Mouse (Mus musculus) heart, embryonic 16.5 days (tissue): ENCODE results near the gene C1qtnf7. TPM values are rescaled to one million over a fixed set of nuclear protein-coding genes. Genes with fewer than 3 reads are reported as not detected.

Source experiments
- ATAC-seq: fragments of 200-750 bp; cut with Nextera tagmentation; replicated peaks from 2 replicates; pipeline ENCODE4 v1.8.0; 2017; ENCODE audit warnings: moderate number of reproducible peaks; ENCODE audit not compliant: insufficient read depth, low FRiP score; ENCODE audit errors: extremely low read depth
- H3K27ac ChIP-seq: fragments of 300-500 bp; sonication (generic); 2 replicates; pipeline ENCODE4 v1.5.1; 2014; ENCODE audit warnings: mild to moderate bottlenecking, low read length, control low read depth, moderate library complexity
- H3K27me3 ChIP-seq: fragments of 300-500 bp; sonication (generic); 2 replicates; pipeline ENCODE4 v1.6.1; 2014; ENCODE audit warnings: low read length, mixed read lengths; ENCODE audit not compliant: control insufficient read depth, insufficient read depth
- H3K36me3 ChIP-seq: fragments of 300-500 bp; sonication (generic); 2 replicates; pipeline ENCODE4 v1.6.1; 2014; ENCODE audit not compliant: control insufficient read depth, insufficient read depth
- H3K4me1 ChIP-seq: fragments of 300-500 bp; sonication (generic); 2 replicates; pipeline ENCODE4 v1.6.1; 2014; ENCODE audit warnings: low read length, mixed read lengths; ENCODE audit not compliant: control insufficient read depth, insufficient read depth
- H3K4me2 ChIP-seq: fragments of 300-500 bp; sonication (generic); 2 replicates; pipeline ENCODE4 v1.6.1; 2014; ENCODE audit warnings: low read depth, mild to moderate bottlenecking, control low read depth, low read length
- H3K4me3 ChIP-seq: fragments of 300-500 bp; sonication (generic); 2 replicates; pipeline ENCODE4 v1.5.1; 2014; ENCODE audit warnings: mild to moderate bottlenecking, control low read depth, low read length
- H3K9ac ChIP-seq: fragments of 300-500 bp; sonication (generic); 2 replicates; pipeline ENCODE4 v1.6.1; 2014; ENCODE audit warnings: low read length, control low read depth
- H3K9me3 ChIP-seq: fragments of 300-500 bp; sonication (generic); replicated peaks from 2 replicates; pipeline ENCODE4 v1.6.1; 2016; ENCODE audit warnings: low read length; ENCODE audit not compliant: control insufficient read depth
- WGBS: fragments of 180-500 bp; shearing (Covaris S2); extraction: QIAGEN DNeasy Blood & Tissue Kit; methylation state at CpG from one replicate; pipeline ENCODE4 v1.1.7; 2014; 5-methylcytosine and 5-hydroxymethylcytosine counted together
- polyA plus RNA-seq: library from polyadenylated mRNA; unstranded; fragments of >200 nt; fragmentation: Nextera tagmentation; extraction: Ambion mirVana; gene quantifications from 2 replicates; pipeline ENCODE4 v1.2.1, GENCODE M21; 2015

The C1qtnf7 gene
- polyA plus RNA-seq, 1 experiment from 2014 or later: 6.5 TPM

- no peak overlapping the region for H3K4me2 ChIP-seq
- no peaks in the 10 kb centered on the region for H3K9me3 ChIP-seq
Observed at GRCm38 (mm10) chr5:43621575-43622299, 106.4 kb downstream of the C1qtnf7 start.

GRCm38 (mm10) chr5:43625407-43625806, 110.1 kb downstream of the C1qtnf7 start:
- H3K9ac ChIP-seq: no peak overlapping the region
- 76% methylated on average over 4 of the region's 4 CpGs for WGBS
- H3K36me3 ChIP-seq: no peaks in the 10 kb centered on the region
- ATAC-seq: no peak
- no peak overlapping the region for H3K4me3 ChIP-seq
- H3K27me3 ChIP-seq: no peaks in the 10 kb centered on the region
- H3K4me2 ChIP-seq: no peak overlapping the region
- no peak overlapping the region for H3K27ac ChIP-seq
- no peaks in the 10 kb centered on the region for H3K4me1 ChIP-seq
- no peaks in the 10 kb centered on the region for H3K9me3 ChIP-seq

More at GRCm38 (mm10) chr5:43621575-43622299, 106.4 kb downstream of the C1qtnf7 start:
- WGBS: 70% methylated on average over 7 of the region's 7 CpGs
- no peaks in the 10 kb centered on the region for H3K27me3 ChIP-seq
- H3K9ac ChIP-seq: no peak overlapping the region
- no peak for ATAC-seq
- no peak overlapping the region for H3K27ac ChIP-seq
- no peaks in the 10 kb centered on the region for H3K36me3 ChIP-seq
- no peaks in the 10 kb centered on the region for H3K4me1 ChIP-seq
- H3K4me3 ChIP-seq: no peak overlapping the region

- Histone ChIP-seq H3K9me3 (no peaks in the 10 kb centered on the region), H3K4me2 (no peak overlapping the region), H3K4me3 (no peak overlapping the region), H3K27ac (no peak overlapping the region), H3K9ac (no peak overlapping the region), H3K4me1 (no peaks in the 10 kb centered on the region), H3K36me3 (no peaks in the 10 kb centered on the region), H3K27me3 (no peaks in the 10 kb centered on the region)
- no peak for ATAC-seq
- 66% methylated on average over 5 of the region's 5 CpGs for WGBS
Observed at GRCm38 (mm10) chr5:43634071-43634601, 118.8 kb downstream of the C1qtnf7 start.

GRCm38 (mm10) chr5:43634602-43635081, 119.3 kb downstream of the C1qtnf7 start:
- no peak overlapping the region for H3K4me3 ChIP-seq
- H3K4me2 ChIP-seq: no peak overlapping the region
- no peaks in the 10 kb centered on the region for H3K27me3 ChIP-seq
- no peak overlapping the region for H3K27ac ChIP-seq
- H3K9me3 ChIP-seq: no peaks in the 10 kb centered on the region
- H3K36me3 ChIP-seq: no peaks in the 10 kb centered on the region
- no peak overlapping the region for H3K9ac ChIP-seq
- ATAC-seq: no peak
- H3K4me1 ChIP-seq: no peaks in the 10 kb centered on the region
- WGBS: 28% methylated on average over 9 of the region's 9 CpGs

- H3K9ac ChIP-seq: no peak overlapping the region
- H3K36me3 ChIP-seq: no peaks in the 10 kb centered on the region
- H3K4me1 ChIP-seq: no peaks in the 10 kb centered on the region
- H3K9me3 ChIP-seq: no peaks in the 10 kb centered on the region
- 70% methylated on average over 4 of the region's 4 CpGs for WGBS
- H3K4me2 ChIP-seq: no peak overlapping the region
- no peak overlapping the region for H3K27ac ChIP-seq
- ATAC-seq: no peak
- no peak overlapping the region for H3K4me3 ChIP-seq
- no peaks in the 10 kb centered on the region for H3K27me3 ChIP-seq
Observed at GRCm38 (mm10) chr5:43645020-43645419, 129.7 kb downstream of the C1qtnf7 start.

- ATAC-seq: no peak
- Histone ChIP-seq H3K27me3 (no peaks in the 10 kb centered on the region), H3K9ac (no peak overlapping the region), H3K9me3 (no peaks in the 10 kb centered on the region), H3K27ac (no peak overlapping the region), H3K4me3 (no peak overlapping the region), H3K4me2 (no peak overlapping the region), H3K4me1 (no peaks in the 10 kb centered on the region), H3K36me3 (no peaks in the 10 kb centered on the region)
- WGBS: 61% methylated on average over 12 of the region's 12 CpGs
Observed at GRCm38 (mm10) chr5:43647098-43647774, 131.9 kb downstream of the C1qtnf7 start.

- no peaks in the 10 kb centered on the region for H3K27me3 ChIP-seq
- no peak overlapping the region for H3K4me3 ChIP-seq
- H3K9me3 ChIP-seq: no peaks in the 10 kb centered on the region
- H3K4me2 ChIP-seq: peak overlapping the region; percentile 59
- H3K27ac ChIP-seq: peak overlapping the region; percentile 97
- peaks cover 13% of the 10 kb centered on the region for H3K4me1 ChIP-seq
- ATAC-seq: no peak
- 74% methylated on average over 3 of the region's 3 CpGs for WGBS
- H3K36me3 ChIP-seq: 0 out of 2 replicates have a peak, but pooled peaks cover 2% of the 10 kb centered on the region
- H3K9ac ChIP-seq: no peak overlapping the region
Observed at GRCm38 (mm10) chr5:43661498-43661897, 146.2 kb downstream of the C1qtnf7 start.

GRCm38 (mm10) chr5:43661997-43662961, 146.9 kb downstream of the C1qtnf7 start, which contains the start of gene Cc2d2a:
Cc2d2a (plus strand) TSS chr5:43662346.
- peak within 1 kb of the TSS; percentile 97 for H3K27ac ChIP-seq
- H3K9ac ChIP-seq: peak within 1 kb of the TSS; percentile 83
- WGBS: 3% methylated on average over 19 of the region's 19 CpGs
- 0 out of 2 replicates have a peak, but pooled peaks cover 2% of the 10 kb centered on the region for H3K36me3 ChIP-seq
- peak within 1 kb of the TSS; percentile 67 for H3K4me3 ChIP-seq
- ATAC-seq: peak; percentile 84
- H3K4me1 ChIP-seq: peaks cover 13% of the 10 kb centered on the region
- no peaks in the 10 kb centered on the region for H3K27me3 ChIP-seq
- H3K4me2 ChIP-seq: peak within 1 kb of the TSS; percentile 59
- H3K9me3 ChIP-seq: no peaks in the 10 kb centered on the region
